Mouse (Mus musculus) liver, embryonic 14.5 days (tissue): Measurements from ENCODE around the gene Wdr5.
A peak's percentile ranks its signal among the peaks of the same experiment; 100 is the strongest.

Experiments
- CTCF ChIP-seq: IDR thresholded peaks from 2 replicates; pipeline ENCODE4 v1.5.1; 2016; ENCODE audit warnings: antibody characterized with exemption, low read depth, control low read depth
- EP300 ChIP-seq: IDR thresholded peaks from 2 replicates; pipeline ENCODE4 v1.6.1; 2016; ENCODE audit warnings: antibody characterized with exemption, low read depth

GRCm38 (mm10) chr2:27515341-27516166 is 597 bp downstream of the Wdr5 start:
- peak; percentile 10; the same call in 1 of the 2 replicates for TF ChIP-seq CTCF
- TF ChIP-seq EP300, result no peak
